Mouse (Mus musculus): ENCODE measurements around the gene Zfp654. TPM values are rescaled to one million over a fixed set of nuclear protein-coding genes. Genes with fewer than 3 reads are reported as not detected.
A peak's percentile ranks its signal among the peaks of the same experiment; 100 is the strongest.

Zfp654 gene
- polyA plus RNA-seq, 1 experiment from 2014 or later, result 6.0 TPM

- H3K4me3 ChIP-seq (ENCODE audit: inconsistent target), result no peak overlapping the region
- peaks cover 100% of the 10 kb centered on the region for H3K79me2 ChIP-seq (ENCODE audit: inconsistent target)
- no peaks in the 10 kb centered on the region for H3K36me3 ChIP-seq (ENCODE audit: inconsistent target)
- no peak overlapping the region for H3K27ac ChIP-seq
- 100% methylated on average over 2 of the region's 2 CpGs for WGBS (ENCODE audit: missing documents)
Observed at GRCm38 (mm10) chr16:64836709-64837108, 14.7 kb downstream of the Zfp654 start.

DNA sequence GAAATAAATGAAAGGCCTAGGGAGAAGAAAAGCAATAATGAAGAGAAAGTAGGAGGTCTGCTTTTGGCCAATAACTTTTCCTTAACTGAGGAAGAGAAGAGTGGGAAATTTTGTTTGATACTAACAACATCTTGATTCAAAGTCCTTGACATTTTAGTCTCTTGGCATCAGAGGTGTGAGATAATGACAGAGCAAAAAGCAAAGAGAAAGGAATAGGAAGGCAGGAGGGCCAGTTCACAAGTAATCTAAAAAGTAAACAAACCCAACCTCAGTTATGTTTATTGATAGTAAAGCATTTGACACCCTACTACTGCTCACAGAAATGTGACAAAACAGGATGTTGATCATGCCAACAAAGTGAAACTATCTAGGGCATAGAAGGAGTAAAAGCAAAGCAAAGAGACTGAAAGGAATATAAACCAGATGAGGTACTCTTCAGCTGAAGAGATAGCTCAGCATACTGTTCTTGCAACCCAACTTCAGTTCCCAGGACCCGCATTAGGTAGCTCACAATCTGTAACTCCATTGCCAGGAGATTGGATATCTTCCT is 15.4 kb downstream of the Zfp654 start:
- no peaks in the 10 kb centered on the region for H3K36me3 ChIP-seq (ENCODE audit: inconsistent target)
- H3K27ac ChIP-seq, result no peak overlapping the region
- 100% methylated on average over 1 of the region's 1 CpGs for WGBS (ENCODE audit: missing documents)
- no peak overlapping the region for H3K4me3 ChIP-seq (ENCODE audit: inconsistent target)
- H3K79me2 ChIP-seq (ENCODE audit: inconsistent target), result peaks cover 99% of the 10 kb centered on the region

GRCm38 (mm10) chr16:64830291-64830690 is 21.2 kb downstream of the Zfp654 start:
- WGBS (ENCODE audit: missing documents), result 94% methylated on average over 15 of the region's 15 CpGs
- no peak overlapping the region for H3K27ac ChIP-seq
- H3K4me3 ChIP-seq (ENCODE audit: inconsistent target), result no peak overlapping the region
- H3K79me2 ChIP-seq (ENCODE audit: inconsistent target), result peaks cover 45% of the 10 kb centered on the region
- 0 out of 2 replicates have a peak, but pooled peaks cover 3% of the 10 kb centered on the region for H3K36me3 ChIP-seq (ENCODE audit: inconsistent target)

DNA sequence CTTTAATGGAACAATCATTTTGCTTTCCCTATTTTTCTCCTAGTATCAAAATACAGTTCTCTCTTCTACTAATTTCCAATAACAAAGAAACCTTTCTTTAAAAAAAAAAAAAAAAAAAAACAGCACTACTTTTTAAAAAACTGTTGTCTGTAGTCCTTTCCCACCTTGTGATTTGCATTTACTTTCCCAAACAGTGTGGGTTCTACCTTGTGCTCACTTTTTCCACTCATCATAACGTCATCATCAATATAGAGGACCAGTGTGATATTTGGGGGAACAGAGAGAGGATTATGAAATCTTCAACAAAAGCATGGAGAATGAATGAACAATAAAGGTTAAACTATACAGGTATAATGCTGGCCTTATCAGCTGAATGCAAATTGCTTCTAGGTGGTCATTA is 27.0 kb downstream of the Zfp654 start:
- 100% methylated on average over 1 of the region's 1 CpGs for WGBS (ENCODE audit: missing documents)
- 0 out of 2 replicates have a peak, but pooled peaks cover 3% of the 10 kb centered on the region for H3K36me3 ChIP-seq (ENCODE audit: inconsistent target)

GRCm38 (mm10) chr16:64823890-64824289 is 27.6 kb downstream of the Zfp654 start:
- 43% methylated on average over 1 of the region's 1 CpGs for WGBS (ENCODE audit: missing documents)
- no peak overlapping the region for H3K27ac ChIP-seq
- H3K36me3 ChIP-seq (ENCODE audit: inconsistent target), result 0 out of 2 replicates have a peak, but pooled peaks cover 3% of the 10 kb centered on the region
- no peaks in the 10 kb centered on the region; the same call in 1 of the 2 replicates for H3K79me2 ChIP-seq (ENCODE audit: inconsistent target)
- H3K4me3 ChIP-seq (ENCODE audit: inconsistent target), result no peak overlapping the region

More for the DNA sequence above, 27.0 kb downstream of the Zfp654 start:
- Histone ChIP-seq H3K4me3 (ENCODE audit: inconsistent target) (no peak overlapping the region), H3K79me2 (ENCODE audit: inconsistent target) (no peaks in the 10 kb centered on the region; the same call in 1 of the 2 replicates), H3K27ac (no peak overlapping the region)

GRCm38 (mm10) chr16:64817094-64817765 is 34.2 kb downstream of the Zfp654 start:
- no peak overlapping the region for H3K27ac ChIP-seq
- H3K36me3 ChIP-seq (ENCODE audit: inconsistent target), result peaks cover 8% of the 10 kb centered on the region; the same call in 1 of the 2 replicates
- H3K4me3 ChIP-seq (ENCODE audit: inconsistent target), result no peak overlapping the region
- no peaks in the 10 kb centered on the region for H3K79me2 ChIP-seq (ENCODE audit: inconsistent target)
- 93% methylated on average over 3 of the region's 3 CpGs for WGBS (ENCODE audit: missing documents)

DNA sequence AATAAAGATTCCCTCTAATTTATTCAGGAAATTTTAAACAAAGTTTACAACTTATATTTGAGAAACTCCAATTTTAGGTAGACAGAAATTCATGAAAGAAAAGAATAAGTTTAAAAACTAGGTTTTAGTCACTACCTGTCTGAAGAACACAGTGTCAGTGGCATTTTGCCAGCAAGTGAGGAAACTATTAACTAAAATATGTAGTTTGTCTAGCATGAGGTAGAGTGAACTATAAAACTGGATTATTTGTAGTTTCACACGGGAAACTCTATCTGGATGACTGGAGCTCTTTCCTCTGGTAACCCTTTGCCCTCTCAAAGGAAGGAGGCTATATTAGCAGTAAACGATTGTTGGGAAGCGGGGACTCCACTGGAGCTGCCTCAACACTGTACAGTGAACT is 48.4 kb downstream of the Zfp654 start:
- WGBS (ENCODE audit: missing documents), result 100% methylated on average over 3 of the region's 3 CpGs
- Histone ChIP-seq H3K36me3 (ENCODE audit: inconsistent target) (no peaks in the 10 kb centered on the region), H3K79me2 (ENCODE audit: inconsistent target) (peaks cover 19% of the 10 kb centered on the region; the same call in 1 of the 2 replicates), H3K27ac (no peak overlapping the region), H3K4me3 (ENCODE audit: inconsistent target) (no peak overlapping the region)

GRCm38 (mm10) chr16:64801638-64802037 is 49.8 kb downstream of the Zfp654 start:
- Histone ChIP-seq H3K27ac (no peak overlapping the region), H3K36me3 (ENCODE audit: inconsistent target) (no peaks in the 10 kb centered on the region), H3K79me2 (ENCODE audit: inconsistent target) (peaks cover 30% of the 10 kb centered on the region; the same call in 1 of the 2 replicates), H3K4me3 (ENCODE audit: inconsistent target) (no peak overlapping the region)

DNA sequence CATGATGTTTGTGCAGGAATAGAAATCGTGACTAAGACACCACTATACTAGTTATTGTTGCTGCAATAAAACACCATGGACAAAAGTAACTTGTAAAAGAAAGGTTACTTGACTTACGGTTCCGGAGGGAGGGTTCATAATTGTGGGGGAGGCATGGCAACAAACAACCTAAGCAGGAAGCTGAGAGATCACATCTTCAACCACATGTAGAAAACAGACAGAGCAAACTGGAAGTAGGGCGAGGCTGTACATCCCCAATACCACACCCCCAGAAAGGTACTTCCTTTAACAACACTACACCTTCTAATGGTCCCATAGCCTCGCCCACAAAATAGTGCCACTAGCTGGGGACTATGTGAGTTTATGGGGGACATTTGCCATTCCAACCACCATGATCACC is 51.1 kb downstream of the Zfp654 start:
- Histone ChIP-seq H3K4me3 (ENCODE audit: inconsistent target) (no peak overlapping the region), H3K27ac (no peak overlapping the region), H3K36me3 (ENCODE audit: inconsistent target) (no peaks in the 10 kb centered on the region), H3K79me2 (ENCODE audit: inconsistent target) (peaks cover 35% of the 10 kb centered on the region; the same call in 1 of the 2 replicates)
- WGBS (ENCODE audit: missing documents), result 100% methylated on average over 5 of the region's 5 CpGs

DNA sequence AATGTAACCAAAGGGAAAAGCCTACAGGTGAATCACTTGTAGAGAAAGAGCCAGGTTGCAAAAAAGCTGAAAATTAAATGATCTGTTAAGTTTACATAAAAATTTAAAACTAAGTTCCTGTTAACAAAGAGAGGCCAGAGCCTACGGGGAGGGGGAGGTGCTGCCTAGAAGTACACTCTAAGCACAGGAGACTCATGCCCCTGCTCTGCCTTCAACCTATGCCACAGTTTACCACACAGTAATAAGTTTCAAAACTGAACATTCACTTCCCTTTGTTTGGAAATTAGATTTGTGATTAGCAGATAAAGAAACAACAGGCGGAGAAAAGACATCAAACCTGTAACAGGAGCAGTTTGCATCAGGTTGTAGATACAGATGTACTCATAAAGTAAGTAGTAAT is 56.6 kb downstream of the Zfp654 start:
- H3K4me3 ChIP-seq (ENCODE audit: inconsistent target), result no peak overlapping the region
- H3K79me2 ChIP-seq (ENCODE audit: inconsistent target), result peaks cover 33% of the 10 kb centered on the region; the same call in 1 of the 2 replicates
- H3K27ac ChIP-seq, result no peak overlapping the region
- peaks cover 8% of the 10 kb centered on the region; the same call in 1 of the 2 replicates for H3K36me3 ChIP-seq (ENCODE audit: inconsistent target)
- 52% methylated on average over 2 of the region's 2 CpGs for WGBS (ENCODE audit: missing documents)

DNA sequence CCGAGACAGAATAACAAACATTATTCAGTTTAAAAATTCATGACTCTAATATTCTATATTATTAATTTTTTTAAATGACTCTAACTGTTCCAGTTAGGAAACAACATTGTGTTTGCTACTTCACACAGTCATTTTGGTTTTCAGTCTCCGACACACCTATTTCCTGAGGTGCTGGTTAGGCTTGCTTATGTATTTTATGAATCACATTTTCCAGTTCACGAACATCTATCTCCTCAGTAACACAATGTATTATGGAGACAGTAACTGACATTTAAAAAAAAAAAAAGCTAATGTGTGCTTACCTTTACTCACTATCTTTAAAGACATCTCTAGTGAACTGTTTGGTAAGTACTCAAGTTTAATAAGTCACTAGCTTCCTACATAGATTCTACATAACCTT is 61.7 kb downstream of the Zfp654 start:
- peaks cover 21% of the 10 kb centered on the region for H3K36me3 ChIP-seq (ENCODE audit: inconsistent target)
- no peak overlapping the region for H3K27ac ChIP-seq
- no peak overlapping the region for H3K4me3 ChIP-seq (ENCODE audit: inconsistent target)
- WGBS (ENCODE audit: missing documents), result 96% methylated on average over 3 of the region's 3 CpGs
- no peaks in the 10 kb centered on the region; the same call in 1 of the 2 replicates for H3K79me2 ChIP-seq (ENCODE audit: inconsistent target)

GRCm38 (mm10) chr16:64775516-64775915 is 75.9 kb downstream of the Zfp654 start:
- Histone ChIP-seq H3K79me2 (ENCODE audit: inconsistent target) (no peaks in the 10 kb centered on the region), H3K27ac (no peak overlapping the region), H3K4me3 (ENCODE audit: inconsistent target) (no peak overlapping the region), H3K36me3 (ENCODE audit: inconsistent target) (no peaks in the 10 kb centered on the region)
- 92% methylated on average over 1 of the region's 1 CpGs for WGBS (ENCODE audit: missing documents)

- 0 out of 2 replicates have a peak, but pooled peaks cover 4% of the 10 kb centered on the region for H3K36me3 ChIP-seq (ENCODE audit: inconsistent target)
- peak overlapping the region; percentile 58; the same call in 1 of the 2 replicates for H3K4me3 ChIP-seq (ENCODE audit: inconsistent target)
- peaks cover 23% of the 10 kb centered on the region for H3K79me2 ChIP-seq (ENCODE audit: inconsistent target)
- WGBS (ENCODE audit: missing documents), result 86% methylated on average over 2 of the region's 2 CpGs
- H3K27ac ChIP-seq, result no peak overlapping the region
Observed at GRCm38 (mm10) chr16:64771431-64771818, 80.0 kb downstream of the Zfp654 start.

DNA sequence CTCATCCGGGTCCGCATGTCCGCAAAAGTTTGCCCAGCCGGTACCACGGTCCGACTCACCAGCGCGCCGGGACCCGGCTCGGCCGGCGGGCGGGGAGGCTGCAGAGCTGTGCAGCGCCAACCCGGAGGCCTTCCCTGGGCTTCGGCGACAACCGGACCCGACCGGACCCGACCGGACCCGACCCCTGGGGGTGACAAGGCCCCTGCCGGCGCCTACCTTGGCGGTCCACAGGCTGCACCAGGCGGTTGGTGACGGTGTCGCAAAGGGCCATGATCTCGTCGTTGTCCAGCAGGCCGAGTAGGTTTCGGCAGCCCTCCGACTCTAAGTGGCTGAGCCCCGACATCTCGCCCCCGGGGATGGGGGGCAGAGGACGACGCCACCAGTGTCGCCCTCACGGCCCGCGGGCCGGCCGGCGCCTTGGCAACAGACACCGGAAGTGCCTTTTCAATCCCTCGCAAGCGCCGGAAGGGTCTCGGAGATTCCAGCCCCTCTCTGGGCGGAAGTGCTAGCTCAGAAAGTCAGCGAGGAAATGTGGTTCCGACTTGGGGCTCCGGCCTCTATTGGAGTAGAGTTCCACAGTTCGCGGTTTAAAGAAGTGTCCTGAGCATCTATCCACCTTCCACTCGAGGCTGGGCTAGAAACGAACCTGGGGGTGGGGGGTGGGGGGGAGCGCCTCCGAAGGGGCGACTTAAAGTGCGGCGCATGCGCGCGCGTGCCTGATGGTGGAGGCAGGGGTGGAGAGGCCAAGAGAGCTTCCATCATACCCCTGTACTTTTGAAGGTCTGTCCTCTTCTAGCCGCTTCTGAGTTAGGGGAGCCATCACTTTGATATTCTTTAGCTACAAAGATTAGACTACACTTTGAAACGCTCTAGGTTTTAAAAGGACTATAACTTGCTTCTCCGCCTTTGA is 80.7 kb downstream of the Zfp654 start, which contains the start of gene 4930453N24Rik:
Gene 4930453N24Rik (minus strand): TSS at position 641 of the 910 bp plus-strand sequence.
- Histone ChIP-seq H3K36me3 (ENCODE audit: inconsistent target) (peaks cover 8% of the 10 kb centered on the region; the same call in 1 of the 2 replicates), H3K4me3 (ENCODE audit: inconsistent target) (peak within 1 kb of the TSS; percentile 58), H3K27ac (peak within 1 kb of the TSS; percentile 62), H3K79me2 (ENCODE audit: inconsistent target) (peaks cover 23% of the 10 kb centered on the region)
- WGBS (ENCODE audit: missing documents), result 2% methylated on average over 69 of the region's 72 CpGs

Measured in macrophage (primary cell).